Mouse (Mus musculus) frontal cortex, postnatal 25 days (tissue): ENCODE measurements around the gene Gosr2.
A peak's percentile ranks its signal among the peaks of the same experiment; 100 is the strongest.

ENCODE experiments used
- DNase-seq, 2 experiments: peaks; one replicate each; pipeline ENCODE4 v3.0.0; 2022; ENCODE audit warnings: low spot score in 2 of 2

Gene Gosr2

DNA sequence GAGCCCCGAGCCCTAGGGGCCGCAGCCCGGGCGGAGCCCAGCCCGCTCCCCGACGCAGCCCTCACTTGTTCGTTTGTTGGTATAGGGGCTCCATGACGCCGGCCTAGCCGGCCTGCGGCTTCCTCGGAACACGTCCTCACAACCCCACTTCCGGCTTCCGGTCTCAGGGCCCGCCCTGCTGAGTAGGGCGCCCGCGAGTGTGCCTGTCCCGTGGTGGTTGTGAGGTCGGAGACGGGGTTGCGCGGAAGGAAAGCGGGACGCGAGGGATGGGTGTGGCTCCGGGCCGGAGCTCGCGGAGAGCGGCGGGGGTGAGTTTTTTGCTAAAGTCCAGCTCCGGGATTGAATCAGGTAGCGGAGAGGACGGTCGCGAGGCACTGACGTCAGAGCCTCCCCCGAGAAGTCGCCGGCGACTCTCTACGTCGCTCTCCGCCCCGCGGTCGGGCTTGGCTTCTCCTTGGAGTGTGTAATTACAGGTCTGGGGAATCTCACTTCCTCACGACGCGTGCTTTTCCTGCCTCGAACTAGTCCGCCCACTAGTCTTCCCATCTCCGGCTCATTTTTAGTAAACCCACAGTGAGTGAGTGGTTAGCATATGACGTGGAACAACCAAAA is at the start of gene Gosr2:
TSS of gene Gosr2 (minus strand) at position 334 of the 612 bp plus-strand sequence.
- DNase-seq, result peak; percentile 85 to 87

DNA sequence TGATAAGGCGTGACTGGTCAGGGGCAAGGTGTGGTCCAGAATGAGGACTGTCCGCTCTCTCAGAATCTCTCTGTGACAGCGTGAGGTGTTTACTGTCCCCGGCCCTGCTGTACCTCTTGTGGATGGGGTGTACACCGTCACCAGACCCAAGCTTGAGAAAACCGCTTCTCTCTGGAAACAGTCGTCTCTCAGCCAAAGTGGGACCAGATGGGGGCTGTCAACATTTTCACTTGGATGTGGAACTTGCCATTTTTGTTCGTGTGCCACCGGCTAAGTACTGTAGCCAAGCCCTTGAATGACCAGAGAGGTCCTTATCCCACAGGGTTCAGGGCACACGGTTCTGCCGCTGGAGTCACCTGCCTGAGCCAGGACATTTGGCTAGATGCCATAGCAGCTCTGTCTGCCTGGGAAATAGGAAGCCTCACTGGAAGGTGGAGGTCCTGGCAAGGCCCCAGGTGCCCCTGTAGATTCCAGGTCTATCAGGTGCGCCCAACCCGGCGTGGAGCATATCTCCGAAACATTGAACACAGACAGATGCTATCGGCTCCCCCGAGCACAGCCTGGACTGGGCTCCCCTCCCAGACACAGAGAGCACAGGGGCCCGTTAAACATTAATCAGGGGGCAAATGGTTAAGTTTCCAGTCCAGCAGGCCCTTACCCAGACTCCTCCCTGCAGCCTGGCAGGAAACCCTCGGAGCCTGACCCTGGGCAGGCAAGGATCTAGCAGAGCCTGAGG is 37.5 kb upstream of the Gosr2 start:
- no peak for DNase-seq

DNA sequence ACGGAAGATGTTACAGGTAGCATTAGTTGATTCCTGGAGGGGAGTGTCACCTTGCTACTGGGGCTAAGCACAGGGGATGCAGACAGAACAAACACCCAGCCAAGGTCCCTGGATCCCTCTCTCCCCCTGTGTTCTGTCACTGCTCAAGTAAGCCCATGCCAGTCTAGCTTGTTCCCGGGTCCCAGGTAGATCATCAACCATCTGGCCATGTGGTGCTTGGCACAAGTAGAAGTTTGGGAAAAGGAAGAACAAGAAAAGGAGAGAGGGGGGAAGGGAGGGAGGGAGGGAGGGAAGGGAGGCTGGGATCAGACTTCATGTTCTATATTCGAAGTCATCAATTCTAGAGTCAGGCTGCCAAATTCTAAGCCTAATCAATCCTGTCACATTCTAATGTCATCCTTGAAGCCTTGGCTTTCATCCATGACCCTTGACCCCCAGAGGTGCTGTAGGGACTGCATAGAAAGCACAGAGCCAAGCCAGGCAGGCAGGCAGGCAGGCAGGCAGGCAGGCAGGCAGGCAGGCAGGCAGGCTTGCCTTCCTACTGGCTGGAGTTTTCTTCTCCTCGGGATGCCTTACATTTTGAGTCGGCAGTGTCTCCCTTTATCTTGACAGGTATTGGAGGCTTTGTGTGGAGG is 36.8 kb upstream of the Gosr2 start:
- no peak for DNase-seq

DNA sequence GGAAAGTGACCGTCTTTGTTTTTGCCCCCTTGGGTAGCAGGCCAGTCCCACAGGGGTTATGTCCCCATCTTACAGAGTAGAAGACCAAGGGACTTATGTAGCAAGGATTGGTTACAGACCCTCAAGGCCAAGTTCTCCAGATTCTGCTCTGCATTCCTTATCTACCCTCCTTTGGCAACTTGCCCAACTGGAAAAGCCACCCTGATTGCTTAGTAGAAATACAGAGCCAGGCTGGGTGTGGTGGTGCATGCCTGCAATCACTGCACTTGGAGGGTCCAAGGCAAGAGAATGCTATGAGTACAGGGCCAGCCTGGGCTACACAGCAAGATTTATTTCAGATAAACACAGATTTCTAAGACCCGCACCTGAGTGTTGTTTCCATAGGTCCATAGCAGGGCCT is 36.3 kb upstream of the Gosr2 start:
- DNase-seq, result no peak

DNA sequence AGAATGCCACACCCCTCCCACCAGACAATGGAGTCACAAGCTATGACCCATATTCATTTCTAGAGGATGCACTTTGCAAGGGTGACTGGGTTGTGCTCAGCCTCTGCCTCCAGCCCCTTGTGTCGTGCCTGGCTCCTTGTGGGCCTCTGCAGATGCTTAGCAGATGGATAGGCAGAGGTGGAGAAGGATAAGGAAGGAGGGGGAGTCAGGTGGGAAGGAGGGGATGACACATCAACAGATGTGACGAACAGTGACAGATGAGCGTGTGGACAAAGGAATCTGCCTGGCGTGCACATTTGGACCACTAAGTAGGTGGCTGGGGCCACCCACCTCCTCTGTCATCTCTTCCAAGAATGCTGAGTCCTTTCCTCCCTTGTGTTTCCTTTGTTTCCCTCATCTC is 35.4 kb upstream of the Gosr2 start:
- peak in 1 of 2 experiments; percentile 18 for DNase-seq

DNA sequence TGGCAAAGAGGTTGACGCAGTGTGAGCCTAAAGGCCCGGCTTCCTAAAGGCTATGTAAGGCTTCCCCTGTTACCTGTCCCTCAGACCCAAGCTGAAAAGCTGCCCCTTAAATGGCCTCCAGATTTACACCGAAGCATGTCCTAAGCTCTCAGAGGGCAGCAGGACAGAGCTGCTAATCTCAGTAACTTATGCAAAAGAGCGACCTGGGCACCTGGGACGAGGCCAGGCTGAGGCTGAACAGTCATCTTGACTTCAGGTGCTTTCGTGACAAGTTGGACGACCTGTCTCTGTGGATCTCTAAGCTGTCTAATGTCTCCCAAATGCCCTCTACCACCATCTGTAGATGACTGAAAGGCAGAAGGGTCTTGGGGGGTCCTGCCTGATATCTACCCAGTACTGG is 34.6 kb upstream of the Gosr2 start:
- no peak for DNase-seq

DNA sequence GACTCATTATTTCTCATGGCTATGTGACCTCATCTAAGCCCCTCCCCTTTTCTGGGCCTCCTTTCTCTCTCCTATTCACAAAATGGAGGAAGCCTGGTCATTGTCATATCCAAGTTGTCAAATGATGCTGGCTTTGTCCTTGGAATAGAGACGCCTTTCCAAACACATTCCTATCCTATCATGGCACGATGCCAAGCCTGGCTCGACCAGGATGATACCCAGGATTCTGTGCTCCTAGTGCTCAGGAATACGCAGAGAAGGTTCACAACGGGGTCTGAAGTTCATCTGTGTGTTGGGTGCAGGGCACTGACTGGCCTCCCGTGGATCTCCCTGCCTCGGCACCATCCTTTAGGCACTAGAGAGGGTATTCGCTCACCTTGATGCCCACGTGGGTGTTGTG is 33.9 kb upstream of the Gosr2 start:
- DNase-seq, result no peak

DNA sequence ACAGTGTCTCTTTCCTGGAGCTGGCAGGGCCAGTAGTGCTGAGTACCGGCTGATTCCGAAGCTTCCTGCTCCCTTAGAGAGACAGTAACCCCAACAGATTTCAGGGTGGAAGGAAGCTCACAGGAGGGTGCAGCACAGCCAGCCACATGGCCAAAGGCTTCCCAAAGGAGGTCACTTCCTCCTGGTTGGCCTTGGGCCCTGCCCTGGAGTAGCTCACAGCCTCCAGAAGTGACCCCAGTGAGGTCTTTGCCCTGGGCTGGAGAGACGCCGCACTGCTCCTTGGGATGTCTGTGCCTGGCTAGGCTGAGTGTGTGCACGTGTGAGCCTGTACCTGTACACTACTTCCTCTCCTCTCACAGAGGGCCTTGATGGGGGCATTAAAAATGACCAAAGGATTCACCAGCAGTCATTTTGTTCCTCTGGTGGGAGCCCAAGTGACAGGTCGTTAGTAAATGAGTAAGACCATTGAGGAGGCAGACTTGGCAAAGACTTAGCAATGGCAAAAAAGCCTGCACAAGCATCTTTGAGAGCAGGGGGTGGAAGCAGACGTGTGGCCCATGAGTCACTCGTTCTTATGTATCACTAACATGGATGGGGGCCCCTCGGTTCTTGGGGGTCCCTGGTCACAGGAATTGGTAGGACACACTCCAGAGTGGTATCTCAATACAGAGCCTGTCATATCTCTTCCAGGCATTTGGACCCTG is 31.7 kb upstream of the Gosr2 start:
- DNase-seq, result no peak

DNA sequence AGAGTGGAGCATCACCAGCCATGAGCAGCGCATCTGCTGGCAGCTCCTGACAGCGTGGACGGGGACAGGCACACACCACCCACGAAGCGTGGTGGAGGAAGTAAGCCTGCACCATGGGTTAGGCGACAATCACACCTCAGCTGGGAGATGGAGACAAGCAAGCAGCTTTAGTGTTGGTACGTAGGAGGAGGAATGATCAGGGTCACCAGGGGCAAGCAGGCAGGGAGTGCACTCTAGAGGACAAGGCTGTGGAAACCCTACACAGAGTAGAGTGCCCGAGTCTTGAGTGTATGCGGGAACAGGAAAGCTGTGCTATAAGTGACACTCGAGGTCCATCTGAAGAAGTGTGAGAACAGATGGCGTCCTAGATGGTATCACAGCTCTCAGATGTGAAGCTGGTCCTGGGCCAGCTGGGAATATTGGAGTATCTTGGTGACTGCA is 26.7 kb upstream of the Gosr2 start:
- peak in 1 of 2 experiments; percentile 37 for DNase-seq

DNA sequence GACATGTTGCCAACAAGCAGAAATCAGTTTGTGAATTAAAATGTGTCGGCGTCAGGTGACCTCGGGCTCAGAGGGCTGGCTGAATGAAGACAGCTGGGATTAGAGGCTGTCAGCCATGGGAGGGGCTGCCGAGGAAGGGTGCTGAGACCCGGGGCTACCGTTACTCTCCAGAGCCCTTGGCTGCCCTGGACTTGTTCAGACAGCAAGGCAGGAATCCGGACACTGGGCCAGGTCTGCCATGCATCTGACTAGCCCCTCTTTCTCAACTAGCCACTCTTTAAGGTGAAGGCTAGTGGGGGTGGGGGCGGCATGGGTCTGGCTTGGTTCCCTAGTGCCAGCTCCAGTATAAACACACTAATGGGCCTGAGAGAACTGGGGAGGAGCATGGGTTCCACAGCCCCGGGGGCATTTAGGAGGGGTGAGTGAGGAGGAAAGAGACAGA is 24.4 kb upstream of the Gosr2 start:
- no peak for DNase-seq

DNA sequence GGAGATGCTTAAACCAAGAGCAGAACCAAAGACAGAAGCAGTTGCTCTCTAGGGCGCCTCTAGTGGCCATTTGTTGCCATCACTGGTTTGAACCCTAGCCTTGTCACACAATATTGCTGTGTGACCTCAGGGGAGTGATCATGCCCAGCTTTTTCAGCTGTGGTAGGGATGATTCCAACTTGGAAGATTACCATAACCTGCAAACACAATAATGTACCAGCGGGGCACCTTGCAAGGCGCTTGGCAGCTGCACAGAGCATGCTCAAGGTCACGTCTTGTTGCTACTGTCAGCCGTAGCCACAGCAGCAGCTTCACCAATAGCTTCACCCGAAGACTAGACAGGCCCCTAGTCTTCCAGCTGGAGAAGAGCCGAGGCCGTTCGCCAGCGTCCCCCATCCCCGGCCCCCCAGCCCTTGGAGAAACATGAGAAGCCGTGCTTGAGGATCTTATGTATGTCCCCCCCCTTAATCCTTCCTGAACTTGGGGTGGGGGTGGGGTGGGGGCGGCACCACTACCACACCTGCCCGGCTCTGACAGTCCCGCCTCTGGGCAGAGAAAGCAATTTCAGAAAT is 23.9 kb upstream of the Gosr2 start:
- no peak for DNase-seq

DNA sequence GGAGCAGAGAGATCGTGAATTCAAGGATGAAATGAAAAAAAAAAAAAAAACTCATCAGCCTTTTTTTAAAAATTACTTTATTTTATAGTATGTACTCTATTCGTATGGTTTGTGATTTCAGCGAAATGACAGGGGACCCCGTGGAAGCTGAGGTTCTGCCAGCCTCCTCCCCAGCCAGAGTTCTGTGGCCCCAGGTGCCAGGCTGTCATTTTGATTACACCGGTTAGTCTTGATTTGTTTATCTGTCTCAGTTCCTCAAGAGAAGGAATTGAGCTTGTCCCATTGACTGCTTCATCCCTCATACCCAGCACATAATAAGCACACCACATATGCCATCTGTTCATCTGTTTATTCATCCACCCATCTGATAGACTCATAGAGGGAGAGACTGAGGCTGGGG is 21.7 kb upstream of the Gosr2 start:
- no peak for DNase-seq

DNA sequence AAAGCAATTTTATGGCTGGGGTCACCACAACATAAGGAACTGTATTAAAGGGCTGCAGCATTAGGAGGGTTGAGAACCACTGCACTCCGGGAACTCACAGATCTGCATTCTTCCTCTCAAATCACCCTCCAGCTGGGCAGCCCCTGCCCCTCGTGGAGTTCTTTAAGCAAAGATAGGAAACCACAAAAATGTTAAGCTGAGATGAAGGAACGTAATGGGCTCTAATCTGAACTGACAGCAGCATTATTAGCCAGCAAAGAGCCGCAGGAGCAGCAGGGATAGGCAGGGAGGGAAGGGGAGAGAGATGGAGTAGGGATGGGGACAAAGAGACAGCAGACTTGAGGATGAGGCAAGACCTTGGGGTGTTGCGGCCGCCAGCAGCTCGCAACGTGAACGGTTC is 19.3 kb upstream of the Gosr2 start:
- no peak for DNase-seq

DNA sequence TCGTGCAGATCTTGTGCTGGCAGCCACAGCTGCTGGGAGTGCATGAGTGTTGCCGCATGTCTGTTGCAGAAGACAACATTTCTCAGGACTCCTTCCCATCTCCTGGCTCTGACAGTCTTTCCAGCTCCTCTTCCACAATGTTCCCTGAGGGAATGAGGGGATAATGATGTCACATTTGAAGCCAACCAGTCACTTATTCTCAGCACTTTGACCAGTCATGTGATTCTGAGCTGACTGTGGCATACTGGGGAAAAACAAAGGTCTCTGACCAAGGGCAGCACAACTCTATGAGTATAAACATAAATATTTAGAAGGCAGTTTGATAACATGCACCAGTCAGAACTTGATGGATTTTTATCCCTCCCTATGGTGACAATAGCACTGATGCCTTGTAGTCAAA is 16.4 kb upstream of the Gosr2 start:
- no peak for DNase-seq

DNA sequence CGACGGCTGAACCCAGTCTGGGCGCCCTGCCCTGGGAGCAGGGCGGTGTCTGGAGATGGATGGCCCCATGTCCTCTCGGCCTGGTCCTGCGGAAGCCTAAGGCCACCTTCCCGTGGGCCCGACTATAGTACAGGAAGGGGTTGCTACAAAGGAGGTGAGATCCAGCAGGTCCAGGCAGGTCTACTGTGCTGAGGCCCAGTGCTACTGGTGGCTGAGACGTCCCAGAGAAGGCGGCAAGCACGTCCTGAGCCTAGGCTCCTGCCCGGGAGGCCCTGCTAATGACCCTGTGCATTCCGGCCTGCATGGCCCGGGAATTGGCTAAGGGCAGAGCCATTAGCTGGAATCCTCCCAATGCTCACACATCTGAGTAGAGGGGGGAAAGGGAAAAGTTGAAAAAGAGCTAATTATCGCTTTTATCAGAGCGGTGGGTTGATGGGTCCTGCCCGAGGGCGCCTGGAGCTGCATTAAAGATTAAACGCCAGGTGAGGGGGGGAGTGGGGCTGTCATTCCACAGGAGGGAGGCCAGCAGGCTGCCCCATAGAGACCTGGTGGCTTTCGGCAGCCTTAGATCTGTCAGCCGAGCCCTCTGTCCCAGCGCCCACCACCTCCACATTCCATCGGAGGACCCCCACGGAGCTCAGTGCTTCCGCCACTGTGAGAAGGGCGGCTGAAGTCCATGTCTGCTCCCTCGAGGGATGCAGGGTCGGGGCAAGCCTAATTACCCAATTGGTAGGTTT is 14.3 kb upstream of the Gosr2 start:
- no peak for DNase-seq

DNA sequence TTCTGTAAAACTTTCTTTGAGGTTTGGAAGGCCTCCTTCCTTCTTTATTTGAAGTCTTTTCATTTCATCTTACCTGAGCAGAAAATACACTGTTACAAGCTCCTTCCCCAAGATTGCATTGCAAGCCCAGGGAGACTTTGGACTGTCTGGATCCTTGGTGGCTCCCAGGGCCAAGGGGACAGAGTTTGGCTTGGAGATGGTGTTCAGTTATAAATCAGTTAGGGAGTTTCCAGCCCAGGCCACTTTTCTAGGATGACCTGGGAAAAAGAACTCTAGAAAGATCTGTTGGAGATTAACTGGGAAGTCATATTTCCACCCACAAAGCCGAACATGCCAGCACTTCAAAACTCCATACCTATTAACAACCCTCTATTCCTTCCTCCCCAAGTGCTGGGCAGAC is 12.3 kb upstream of the Gosr2 start:
- no peak for DNase-seq

DNA sequence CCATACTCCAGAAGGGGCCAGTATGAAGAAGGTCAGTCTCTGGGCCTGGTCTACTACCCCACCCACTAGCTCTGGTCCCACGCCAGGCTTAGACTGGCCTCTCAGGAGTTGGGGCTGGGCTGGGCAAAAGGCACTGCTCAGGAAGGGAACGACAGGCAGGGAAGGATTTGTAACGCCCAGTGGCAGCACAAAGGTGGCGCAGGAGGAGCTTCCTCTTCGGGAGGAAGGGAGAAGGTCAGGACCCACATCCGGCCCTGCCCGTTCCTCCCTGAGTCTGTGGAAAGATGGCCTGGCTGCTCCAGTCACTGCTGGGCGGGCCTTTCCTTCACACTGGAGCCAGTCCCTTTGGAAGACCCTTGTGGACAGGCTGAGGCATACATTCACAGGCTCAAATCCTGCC is 9.3 kb upstream of the Gosr2 start:
- no peak for DNase-seq

DNA sequence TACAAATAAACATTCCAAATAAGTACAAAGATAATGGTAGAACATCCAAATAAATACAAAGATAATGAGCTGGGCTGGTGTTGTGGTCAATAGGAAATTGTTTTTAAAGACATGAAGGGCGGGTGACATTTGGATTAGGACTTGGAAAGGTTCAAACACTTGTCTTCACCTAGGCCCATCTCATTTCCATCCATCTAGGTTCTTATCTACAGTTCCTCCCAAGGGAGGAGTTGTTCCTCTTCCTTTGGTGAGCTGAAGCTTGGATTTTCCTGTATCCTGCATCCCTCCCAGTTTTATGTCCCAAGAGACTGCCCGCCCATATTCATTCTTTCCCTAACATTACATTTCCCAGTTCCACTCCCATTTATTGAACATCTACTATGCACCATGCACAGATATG is 528 bp upstream of the Gosr2 start:
- DNase-seq, result no peak

DNA sequence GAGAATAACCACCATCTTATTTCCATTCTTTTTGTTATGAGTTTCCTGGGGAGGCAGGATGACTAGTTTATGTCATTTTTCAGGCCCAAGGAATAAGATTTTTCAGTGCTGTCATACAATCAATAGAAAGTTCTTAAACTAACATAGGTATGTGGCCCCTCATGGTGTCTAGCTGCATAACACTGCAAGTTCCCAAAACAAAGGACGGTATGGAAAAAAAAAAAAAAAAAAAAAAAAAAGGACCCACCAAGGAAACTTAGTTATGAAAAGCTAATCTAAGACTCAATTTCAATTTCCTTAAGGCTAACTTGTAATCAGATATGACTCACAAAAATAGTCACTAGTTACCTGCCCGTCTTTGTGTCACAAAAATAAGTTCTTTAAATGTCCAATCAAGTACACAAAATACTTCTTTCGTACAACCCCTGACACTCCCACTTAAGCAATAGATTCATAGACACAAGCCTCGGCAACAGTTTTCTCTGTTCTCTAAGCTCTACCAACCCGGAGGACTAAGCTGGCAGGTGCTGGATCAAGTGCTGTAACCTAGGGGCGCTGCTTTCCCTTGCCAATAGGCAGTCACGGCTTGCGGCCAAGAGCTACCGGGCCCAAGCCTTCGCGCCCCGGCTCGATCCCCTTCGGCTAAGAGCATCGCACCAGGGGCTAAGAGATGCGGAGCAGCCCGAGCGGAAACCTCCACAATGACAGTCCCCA is 690 bp downstream of the Gosr2 start:
- DNase-seq, result no peak

DNA sequence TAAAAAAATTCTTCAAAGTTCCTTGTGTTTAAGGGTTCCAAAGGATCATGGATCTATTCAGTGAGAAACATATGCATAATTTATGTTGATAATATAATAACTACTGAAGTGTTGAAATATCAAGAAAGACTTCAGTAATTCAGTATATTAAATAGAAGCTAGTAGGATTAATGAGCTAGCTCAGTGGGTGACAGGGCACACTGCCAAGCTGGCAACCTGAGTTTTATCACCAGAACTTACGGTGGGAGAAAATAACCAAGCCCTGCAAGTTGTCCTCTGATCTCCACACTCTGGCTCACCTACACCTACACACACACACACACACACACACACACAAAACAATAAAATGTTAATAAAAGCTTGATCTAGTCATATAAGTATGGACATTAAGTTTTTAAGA is 4.5 kb downstream of the Gosr2 start:
- DNase-seq, result no peak

DNA sequence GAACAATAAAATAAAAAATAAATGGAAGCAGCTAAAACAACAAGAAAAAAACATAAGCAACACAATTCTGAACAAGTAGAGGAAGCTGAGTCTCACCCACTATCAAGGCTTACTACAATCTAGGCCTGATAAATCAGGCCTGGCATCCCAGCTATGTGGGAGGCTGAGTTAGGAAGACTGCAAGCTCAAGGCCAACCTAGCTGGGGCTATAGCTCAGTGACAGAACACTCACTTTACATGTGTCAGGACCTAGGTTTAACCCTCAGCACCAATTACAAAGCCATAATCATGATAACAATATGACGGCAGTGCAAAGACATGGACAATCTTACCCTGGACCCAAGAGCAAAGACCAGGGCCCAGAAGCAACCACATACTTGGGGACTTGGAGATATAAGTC is 6.7 kb downstream of the Gosr2 start:
- DNase-seq, result no peak
